In genomic region chr11:30662591-30662990, GRCm38 (mm10) we compare ENCODE assay signal across 11 mouse cellular contexts.
"Had no signal": no experiment of that assay in that cellular context is flagged by ENCODE, and none has a peak within 500 bp of the region (broad histone marks: within the 10 kb centered on the region; RNA-seq: fewer than 3 reads in every experiment).

No protein-coding gene starts in this region.

- H3K36me3 ChIP-seq: limb, embryonic 12.5 days; midbrain, embryonic 13.5 days had no signal

- DNase-seq: liver; lung, adult 18-20 months; lung, postnatal 36 days; right cerebral cortex, postnatal 25 days; thymus, adult 18-20 months; thymus, postnatal 14 days had no signal

- H3K4me3 ChIP-seq: layer of hippocampus, adult 2 months; limb, embryonic 12.5 days; midbrain, embryonic 13.5 days had no signal

- H3K9me3 ChIP-seq: midbrain, embryonic 13.5 days had no signal

- ATAC-seq: inflammation-experienced regulatory T-cells, adult 6 months; midbrain, embryonic 13.5 days had no signal

- H3K9ac ChIP-seq: limb, embryonic 12.5 days; liver, embryonic 14.5 days; midbrain, embryonic 13.5 days had no signal

- H3K27me3 ChIP-seq: limb, embryonic 12.5 days; midbrain, embryonic 13.5 days had no signal

- H3K27ac ChIP-seq: layer of hippocampus, adult 2 months; limb, embryonic 12.5 days; liver, embryonic 14.5 days; midbrain, embryonic 13.5 days had no signal

- H3K4me2 ChIP-seq: limb, embryonic 12.5 days; midbrain, embryonic 13.5 days had no signal

- H3K4me1 ChIP-seq: limb, embryonic 12.5 days; midbrain, embryonic 13.5 days had no signal
